Mouse (Mus musculus) limb, embryonic 11.5 days (tissue): ENCODE results near the gene Abcd3. TPM values are rescaled to one million over a fixed set of nuclear protein-coding genes. Genes with fewer than 3 reads are reported as not detected.
"Not testable (repeated sequence)": the region's sequence is repeated elsewhere in the genome, so short reads cannot be mapped to it uniquely, and the experiment has no call there.

Source experiments
- ATAC-seq: fragments of 200-750 bp; cut with Nextera tagmentation; 2 replicates; pipeline ENCODE4 v1.8.0; 2017; ENCODE audit warnings: low read depth; ENCODE audit not compliant: insufficient number of reproducible peaks, low FRiP score, low TSS enrichment
- DNase-seq: peaks from one replicate; pipeline ENCODE4 v3.0.0-alpha.2; 2015; ENCODE audit warnings: low spot score
- H3K27ac ChIP-seq: fragments of 300-500 bp; sonication (generic); replicated peaks from 2 replicates; pipeline ENCODE4 v1.5.1; 2014; ENCODE audit warnings: low read depth, mild to moderate bottlenecking, low read length
- H3K27me3 ChIP-seq: fragments of 300-500 bp; sonication (generic); 2 replicates; pipeline ENCODE4 v1.6.1; 2014; ENCODE audit warnings: mild to moderate bottlenecking, low read length, mixed read lengths; ENCODE audit not compliant: control insufficient read depth, insufficient read depth
- H3K36me3 ChIP-seq: fragments of 300-500 bp; sonication (generic); 2 replicates; pipeline ENCODE4 v1.6.1; 2014; ENCODE audit warnings: mild to moderate bottlenecking, low read length, moderate library complexity, mixed read lengths; ENCODE audit not compliant: control insufficient read depth, insufficient read depth
- H3K4me1 ChIP-seq: fragments of 300-500 bp; sonication (generic); 2 replicates; pipeline ENCODE4 v1.6.1; 2014; ENCODE audit warnings: low read length, mixed read lengths; ENCODE audit not compliant: control insufficient read depth, insufficient read depth
- H3K4me2 ChIP-seq: fragments of 300-500 bp; sonication (generic); 2 replicates; pipeline ENCODE4 v1.6.1; 2014; ENCODE audit warnings: low read depth, mild to moderate bottlenecking, moderate library complexity; ENCODE audit not compliant: severe bottlenecking
- H3K4me3 ChIP-seq: fragments of 300-500 bp; sonication (generic); 2 replicates; pipeline ENCODE4 v1.5.1; 2014; ENCODE audit warnings: low read depth, low read length
- H3K9ac ChIP-seq: fragments of 300-500 bp; sonication (generic); 2 replicates; pipeline ENCODE4 v1.6.1; 2014; ENCODE audit warnings: mild to moderate bottlenecking, low read length
- H3K9me3 ChIP-seq: fragments of 300-500 bp; sonication (generic); 2 replicates; pipeline ENCODE4 v1.6.1; 2016; ENCODE audit warnings: low read length; ENCODE audit not compliant: control insufficient read depth
- WGBS: fragments of 180-500 bp; shearing (Covaris S2); extraction: QIAGEN DNeasy Blood & Tissue Kit; methylation state at CpG from one replicate; pipeline ENCODE4 v1.1.7; 2014; 5-methylcytosine and 5-hydroxymethylcytosine counted together
- polyA plus RNA-seq: library from polyadenylated mRNA; unstranded; fragments of >200 nt; fragmentation: Nextera tagmentation; extraction: Ambion mirVana; gene quantifications from 2 replicates; pipeline ENCODE4 v1.2.1, GENCODE M21; 2014

Gene Abcd3
- polyA plus RNA-seq, 1 experiment from 2014 or later = 48.0 TPM

DNA sequence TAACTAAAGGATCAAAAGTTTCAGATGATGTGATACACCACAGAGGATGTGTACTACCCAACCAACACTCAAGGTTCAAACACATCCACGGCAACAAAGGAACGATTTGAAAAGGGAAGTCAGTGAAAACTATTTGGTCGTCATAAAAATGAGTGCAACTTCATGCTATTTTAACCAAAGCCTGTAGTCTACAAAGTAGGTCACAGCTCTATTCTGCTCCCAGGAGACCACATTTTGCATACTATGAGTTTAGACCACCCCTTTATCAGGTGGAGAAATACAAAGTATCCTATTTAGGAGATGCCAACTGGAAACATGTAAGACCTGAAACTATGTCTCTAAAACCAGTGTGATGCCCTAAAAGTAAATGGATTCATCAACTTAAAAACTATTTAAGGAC is 6.9 kb downstream of the Abcd3 start:
- Histone ChIP-seq H3K27me3 (no peaks in the 10 kb centered on the region), H3K9ac (no peak overlapping the region), H3K9me3 (no peaks in the 10 kb centered on the region), H3K4me2 (no peak overlapping the region), H3K4me3 (no peak overlapping the region), H3K4me1 (no peaks in the 10 kb centered on the region), H3K36me3 (no peaks in the 10 kb centered on the region), H3K27ac (no peak overlapping the region)
- DNase-seq (no peak), ATAC-seq (no peak)
- 87% methylated on average over 3 of the region's 3 CpGs for WGBS

DNA sequence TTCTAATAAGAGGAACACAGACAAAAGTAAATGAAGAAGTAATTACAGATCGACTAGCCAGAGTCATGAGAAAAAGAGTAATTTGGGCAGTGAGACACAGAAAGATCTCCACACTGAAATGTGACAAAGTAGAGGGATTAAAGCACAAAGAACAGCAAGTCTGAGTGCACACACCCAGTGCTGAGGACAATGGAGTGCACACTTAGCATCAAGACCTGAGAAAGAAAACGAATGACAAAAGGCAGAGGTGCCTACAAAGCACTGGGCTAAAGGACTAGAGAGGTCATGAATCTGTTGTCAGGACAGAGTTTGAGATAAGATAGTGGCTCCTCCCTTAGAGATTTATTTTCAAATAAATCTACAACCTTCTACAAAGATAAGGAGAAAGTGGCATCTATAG is 20.9 kb downstream of the Abcd3 start:
- no peak overlapping the region for H3K27ac ChIP-seq
- H3K9ac ChIP-seq = no peak overlapping the region
- no peaks in the 10 kb centered on the region for H3K27me3 ChIP-seq
- WGBS = 71% methylated on average over 2 of the region's 2 CpGs
- DNase-seq = no peak
- H3K4me3 ChIP-seq = no peak overlapping the region
- H3K4me1 ChIP-seq = no peaks in the 10 kb centered on the region
- H3K9me3 ChIP-seq = no peaks in the 10 kb centered on the region
- no peak overlapping the region for H3K4me2 ChIP-seq
- ATAC-seq = no peak
- peaks cover 2% of the 10 kb centered on the region; the same call in 1 of the 2 replicates for H3K36me3 ChIP-seq

DNA sequence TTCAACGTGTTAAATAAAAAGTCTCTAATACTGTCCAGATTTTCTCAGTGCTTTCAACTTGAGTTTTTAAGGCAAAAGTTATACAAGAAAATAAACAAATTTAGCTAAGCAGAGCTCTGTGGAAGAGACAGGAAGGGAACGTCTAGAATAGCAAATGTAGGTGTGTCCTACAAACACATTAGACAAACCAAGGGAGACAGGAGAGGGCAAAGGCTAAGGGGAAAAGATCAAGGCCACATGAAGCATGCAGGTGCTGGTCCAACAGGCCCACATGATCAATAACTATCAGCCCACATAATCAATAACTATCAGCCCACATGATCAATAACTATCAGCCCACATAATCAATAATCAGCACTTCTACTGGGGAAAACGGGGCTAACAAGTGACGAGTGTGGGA is 22.9 kb downstream of the Abcd3 start:
- ATAC-seq (no peak), DNase-seq (no peak)
- 84% methylated on average over 4 of the region's 4 CpGs for WGBS
- peaks cover 2% of the 10 kb centered on the region; the same call in 1 of the 2 replicates for H3K36me3 ChIP-seq
- H3K4me2 ChIP-seq = no peak overlapping the region
- no peak overlapping the region for H3K27ac ChIP-seq
- H3K27me3 ChIP-seq = no peaks in the 10 kb centered on the region
- no peaks in the 10 kb centered on the region for H3K4me1 ChIP-seq
- no peak overlapping the region for H3K4me3 ChIP-seq
- H3K9ac ChIP-seq = no peak overlapping the region
- no peaks in the 10 kb centered on the region for H3K9me3 ChIP-seq

DNA sequence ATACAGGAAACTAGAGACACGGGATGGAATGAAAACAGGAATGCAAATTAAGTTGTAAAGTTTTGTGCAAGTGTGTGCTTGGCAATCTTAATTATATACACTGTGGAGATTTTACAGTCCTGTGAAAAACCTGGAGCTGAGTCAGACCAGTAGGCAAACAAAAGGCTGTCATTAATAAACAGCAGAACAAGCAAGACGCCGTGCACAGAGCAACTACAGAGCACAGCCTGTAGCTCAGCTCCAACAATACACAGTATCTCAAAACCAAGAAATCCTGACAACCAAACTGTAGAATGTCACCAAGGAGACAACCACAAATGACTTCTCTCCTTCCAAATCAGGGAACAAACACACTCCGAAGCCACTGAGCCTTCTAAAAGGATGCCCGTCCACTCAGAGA is 24.7 kb downstream of the Abcd3 start:
- WGBS = 60% methylated on average over 5 of the region's 5 CpGs
- Histone ChIP-seq H3K9me3 (no peaks in the 10 kb centered on the region), H3K27ac (no peak overlapping the region), H3K4me3 (no peak overlapping the region), H3K36me3 (peaks cover 2% of the 10 kb centered on the region; the same call in 1 of the 2 replicates), H3K4me1 (no peaks in the 10 kb centered on the region), H3K4me2 (no peak overlapping the region), H3K9ac (no peak overlapping the region), H3K27me3 (no peaks in the 10 kb centered on the region)
- no peak for ATAC-seq
- DNase-seq = no peak

DNA sequence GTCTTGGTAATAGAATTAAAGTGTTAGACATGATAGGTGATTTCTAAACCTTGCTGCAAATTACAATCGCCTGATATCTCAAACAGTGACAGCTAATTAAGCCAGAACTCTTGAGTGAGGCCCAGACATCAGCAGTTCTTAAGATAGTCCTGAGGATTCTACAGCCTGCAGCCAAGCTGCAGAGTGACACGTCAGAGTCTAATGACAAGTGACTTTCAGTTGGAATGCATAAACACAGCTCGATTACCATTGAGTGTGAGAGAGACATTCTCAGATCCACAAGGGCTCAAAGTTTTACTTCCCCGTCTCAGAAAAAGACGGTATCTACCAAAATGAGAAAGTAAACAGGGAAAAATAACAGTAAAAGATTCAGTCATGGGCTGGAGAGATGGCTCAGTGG is 25.3 kb downstream of the Abcd3 start:
- no peak for ATAC-seq
- H3K27me3 ChIP-seq = no peaks in the 10 kb centered on the region
- WGBS = 79% methylated on average over 5 of the region's 5 CpGs

DNA sequence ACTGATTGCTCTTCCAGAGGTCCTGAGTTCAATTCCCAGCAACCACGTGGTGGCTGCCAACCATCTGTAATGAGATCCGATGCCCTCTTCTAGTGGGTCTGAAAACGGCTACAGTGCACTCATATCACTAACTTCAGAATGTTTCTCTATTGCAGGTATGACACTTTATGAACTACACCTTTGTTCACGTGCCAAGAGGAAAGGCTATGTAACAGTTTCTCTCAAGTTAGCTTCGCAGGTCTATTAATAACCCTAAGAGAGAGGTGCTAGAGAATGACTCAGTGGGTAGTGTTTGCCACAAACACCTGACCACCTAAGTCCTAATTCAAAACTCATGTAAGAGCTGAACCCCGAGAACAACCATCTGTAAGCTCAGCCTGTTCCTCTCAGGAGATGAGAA is 32.1 kb downstream of the Abcd3 start:
- Histone ChIP-seq H3K27me3 (no peaks in the 10 kb centered on the region), H3K4me3 (no peak overlapping the region), H3K27ac (no peak overlapping the region), H3K9me3 (no peaks in the 10 kb centered on the region), H3K9ac (no peak overlapping the region), H3K4me1 (0 out of 2 replicates have a peak, but pooled peaks cover 2% of the 10 kb centered on the region), H3K36me3 (0 out of 2 replicates have a peak, but pooled peaks cover 2% of the 10 kb centered on the region), H3K4me2 (no peak overlapping the region)
- DNase-seq (no peak), ATAC-seq (no peak)
- 86% methylated on average over 6 of the region's 6 CpGs for WGBS

More for the DNA sequence above, 25.3 kb downstream of the Abcd3 start:
- Histone ChIP-seq H3K4me1 (no peaks in the 10 kb centered on the region), H3K4me3 (no peak overlapping the region), H3K9ac (no peak overlapping the region), H3K4me2 (no peak overlapping the region), H3K27ac (no peak overlapping the region), H3K9me3 (no peaks in the 10 kb centered on the region), H3K36me3 (peaks cover 2% of the 10 kb centered on the region; the same call in 1 of the 2 replicates)
- DNase-seq = no peak

DNA sequence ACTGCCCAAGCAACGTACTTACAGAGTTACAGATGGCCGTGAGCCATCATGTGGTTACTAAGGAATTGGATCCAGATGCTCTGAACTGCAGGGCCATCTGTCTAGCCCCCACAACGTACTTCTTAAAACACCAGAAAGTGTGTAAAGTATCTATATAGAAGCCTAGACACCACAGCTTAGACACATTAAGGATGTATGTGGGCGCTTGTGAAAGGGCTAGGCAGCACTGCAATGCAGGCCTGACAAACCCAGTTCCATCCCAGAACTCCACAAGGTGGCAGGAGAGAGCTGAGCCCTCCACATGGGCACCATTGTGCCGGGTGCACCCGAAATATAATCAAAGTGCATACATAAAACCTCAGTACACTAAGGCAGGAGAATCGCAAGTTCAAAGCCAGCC is 37.2 kb downstream of the Abcd3 start:
- Histone ChIP-seq H3K27ac (no peak overlapping the region), H3K9me3 (no peaks in the 10 kb centered on the region), H3K4me1 (0 out of 2 replicates have a peak, but pooled peaks cover 4% of the 10 kb centered on the region), H3K27me3 (no peaks in the 10 kb centered on the region), H3K4me2 (no peak overlapping the region), H3K9ac (no peak overlapping the region), H3K36me3 (0 out of 2 replicates have a peak, but pooled peaks cover 4% of the 10 kb centered on the region), H3K4me3 (no peak overlapping the region)
- DNase-seq (peak; percentile 85), ATAC-seq (peak; percentile 90)
- 23% methylated on average over 7 of the region's 7 CpGs for WGBS

DNA sequence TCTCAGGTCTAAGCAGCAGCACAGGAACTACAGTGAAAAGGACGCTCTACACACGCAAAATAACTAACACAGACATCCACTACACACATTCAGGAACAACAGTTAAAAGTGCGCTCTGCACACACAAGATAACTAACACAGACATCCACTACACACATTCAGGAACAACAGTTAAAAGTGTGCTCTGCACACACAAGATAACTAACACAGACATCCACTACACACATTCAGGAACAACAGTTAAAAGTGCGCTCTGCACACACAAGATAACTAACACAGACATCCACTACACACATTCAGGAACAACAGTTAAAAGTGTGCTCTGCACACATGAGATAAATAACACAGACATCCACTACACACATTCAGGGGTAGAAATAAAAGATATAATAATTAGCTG is 41.8 kb downstream of the Abcd3 start:
- not testable (repeated sequence) for H3K4me2 ChIP-seq, H3K27ac ChIP-seq, H3K4me3 ChIP-seq, DNase-seq, H3K27me3 ChIP-seq, H3K9me3 ChIP-seq, H3K4me1 ChIP-seq, ATAC-seq, H3K9ac ChIP-seq
- peaks cover 13% of the 10 kb centered on the region; the same call in 1 of the 2 replicates for H3K36me3 ChIP-seq
- WGBS = 100% methylated on average over 4 of the region's 4 CpGs

DNA sequence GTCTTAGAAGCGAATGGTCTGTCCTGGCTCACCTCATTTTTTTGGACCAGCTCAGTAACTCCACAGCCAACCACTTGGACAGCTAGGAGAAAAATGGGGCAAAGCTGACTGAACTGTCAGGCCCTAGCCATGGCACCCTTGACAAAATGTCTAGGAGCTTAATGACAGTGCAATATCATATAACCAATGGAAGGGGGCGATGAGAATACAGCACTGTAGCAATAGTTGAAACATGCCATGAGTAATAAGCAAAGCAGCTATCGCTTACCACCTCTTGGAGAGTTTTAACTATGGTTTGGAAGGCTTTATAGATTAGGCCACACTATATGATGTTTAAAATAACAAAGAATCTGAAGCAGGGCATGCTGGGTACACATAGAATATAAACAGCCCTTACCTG is 46.3 kb downstream of the Abcd3 start:
- H3K9ac ChIP-seq = no peak overlapping the region
- WGBS = 93% methylated on average over 3 of the region's 3 CpGs

More for the DNA sequence above, 46.3 kb downstream of the Abcd3 start:
- no peak overlapping the region for H3K4me2 ChIP-seq
- DNase-seq = no peak
- no peak overlapping the region for H3K4me3 ChIP-seq
- peaks cover 15% of the 10 kb centered on the region for H3K36me3 ChIP-seq
- no peaks in the 10 kb centered on the region for H3K9me3 ChIP-seq
- no peaks in the 10 kb centered on the region for H3K4me1 ChIP-seq
- H3K27ac ChIP-seq = no peak overlapping the region
- no peaks in the 10 kb centered on the region for H3K27me3 ChIP-seq
- no peak for ATAC-seq
